Mouse (Mus musculus) thymus, postnatal 4 days (tissue): ENCODE measurements around the gene Rnf166.

Experiments
- DNase-seq: peaks from one replicate; pipeline ENCODE4 v3.0.0; 2021

Gene Rnf166

DNA sequence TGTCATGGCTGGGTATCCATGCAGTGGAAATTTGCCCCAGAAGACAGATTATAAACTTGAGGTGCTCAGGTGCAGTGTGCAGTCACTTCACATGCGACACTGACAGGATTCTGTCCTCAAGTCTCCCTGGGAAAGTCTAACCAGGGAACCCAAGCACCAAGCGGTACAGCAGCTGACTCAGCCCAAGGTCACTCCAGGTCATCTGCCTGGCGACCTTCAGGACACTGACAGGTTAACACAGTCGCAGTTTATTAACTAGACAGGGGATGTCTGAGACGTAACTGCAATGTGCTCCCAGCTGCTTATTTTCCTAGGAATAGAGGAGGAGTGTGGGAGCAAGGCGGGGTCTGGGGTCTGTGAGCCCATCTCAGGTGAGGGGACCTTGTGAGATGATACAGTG, 6.5 kb downstream of the Rnf166 start:
- DNase-seq, result no peak

DNA sequence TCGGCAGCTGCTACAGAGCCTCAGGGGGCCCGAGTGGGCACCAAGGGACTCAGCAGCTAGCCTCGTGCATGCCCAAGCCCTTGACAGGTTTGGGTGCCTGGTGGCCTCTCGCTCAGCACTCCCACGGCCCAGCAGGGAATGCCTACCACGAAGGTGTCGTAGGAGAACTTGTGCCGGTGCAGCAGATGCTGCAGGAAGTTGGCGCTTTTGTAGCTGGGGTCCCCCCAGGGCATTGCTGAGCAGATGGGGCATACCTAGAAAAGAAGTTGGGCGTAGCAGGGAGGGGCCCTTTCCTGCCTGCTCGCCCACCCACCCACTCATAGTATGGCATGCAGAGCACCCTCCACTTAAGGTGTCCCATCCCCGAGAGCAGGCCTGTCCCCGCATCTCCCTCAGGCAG, 8.0 kb downstream of the Rnf166 start:
- DNase-seq, result peak; percentile 76

DNA sequence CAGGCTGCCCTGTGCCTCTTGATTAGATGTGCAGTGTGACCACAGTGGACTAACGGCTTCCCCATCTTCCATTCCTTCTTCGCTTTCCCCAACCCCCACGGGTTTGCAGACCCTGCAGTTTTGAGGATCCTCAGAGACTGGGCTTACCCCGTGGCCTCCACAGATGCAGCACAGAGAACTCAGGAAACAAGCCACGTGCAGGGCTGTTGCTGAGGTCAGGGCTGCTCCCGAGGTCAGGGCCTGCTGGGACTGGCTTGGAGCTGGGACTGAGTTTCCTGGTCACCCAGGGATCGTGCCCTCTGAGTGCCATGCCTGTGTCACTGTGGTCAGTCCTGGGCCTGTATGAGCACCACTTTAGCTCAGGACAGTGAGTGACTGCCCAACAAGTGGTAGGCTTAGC, 10.9 kb downstream of the Rnf166 start:
- peak; percentile 38 for DNase-seq

- DNase-seq, result peak; percentile 68
Observed at GRCm38 (mm10) chr8:122463651-122464640, 11.9 kb downstream of the Rnf166 start.

DNA sequence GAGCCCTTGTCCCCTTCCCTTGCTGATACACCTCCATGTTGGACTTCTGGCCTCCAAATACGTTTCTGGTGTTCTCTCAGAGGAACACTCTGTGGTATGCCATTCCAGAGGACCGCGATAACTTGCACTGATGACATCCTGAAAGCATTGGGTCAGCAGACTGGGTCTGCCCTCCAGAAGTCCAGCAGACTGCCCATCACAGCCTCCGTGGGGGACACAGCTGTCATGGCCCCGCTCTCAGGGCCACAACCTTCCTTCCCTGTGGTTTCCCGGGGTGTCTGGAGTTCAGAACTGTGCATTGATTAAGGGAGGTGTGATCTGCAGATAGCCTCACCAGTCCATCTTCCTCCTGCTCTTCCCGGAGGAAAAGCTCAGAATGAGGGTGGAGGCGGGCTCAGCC, 13.4 kb downstream of the Rnf166 start:
- DNase-seq, result no peak

DNA sequence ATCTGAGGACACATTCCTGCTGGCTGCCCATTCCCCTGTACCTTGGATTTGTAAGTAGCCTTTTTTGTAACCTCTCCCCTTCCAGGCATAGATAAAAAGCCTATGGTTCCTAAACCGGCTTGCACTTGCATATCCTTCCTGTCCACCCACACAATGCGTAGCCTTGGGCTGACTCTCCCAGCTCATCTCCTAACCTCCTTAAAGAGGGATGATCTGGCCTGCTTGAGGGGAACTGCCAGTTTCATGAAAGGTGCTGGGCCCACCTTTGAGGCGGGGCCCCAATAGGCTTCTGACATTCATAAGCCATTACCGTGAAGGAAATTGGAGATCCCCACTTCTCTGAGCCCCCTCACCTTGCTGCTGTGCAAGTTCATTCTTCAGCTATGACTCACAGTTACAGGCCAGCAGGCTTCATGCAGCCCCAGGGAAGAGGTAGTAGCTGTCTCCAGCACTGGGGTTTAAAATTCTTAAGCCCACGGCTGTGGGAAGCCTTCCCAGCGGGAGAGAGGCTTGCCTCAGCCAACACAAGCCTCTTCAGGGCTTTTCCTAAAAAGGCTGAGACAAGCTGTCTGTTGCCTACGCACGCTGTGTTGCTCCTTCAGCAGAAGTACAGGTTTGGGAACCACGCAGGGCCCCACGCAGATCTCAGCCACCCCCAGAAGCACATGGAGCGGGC, 14.3 kb downstream of the Rnf166 start:
- peak; percentile 44 for DNase-seq

GRCm38 (mm10) chr8:122460524-122461472, 15.1 kb downstream of the Rnf166 start, which contains the start of gene Snai3:
Snai3 (minus strand) TSS chr8:122460733.
- DNase-seq, result peak; percentile 87

DNA sequence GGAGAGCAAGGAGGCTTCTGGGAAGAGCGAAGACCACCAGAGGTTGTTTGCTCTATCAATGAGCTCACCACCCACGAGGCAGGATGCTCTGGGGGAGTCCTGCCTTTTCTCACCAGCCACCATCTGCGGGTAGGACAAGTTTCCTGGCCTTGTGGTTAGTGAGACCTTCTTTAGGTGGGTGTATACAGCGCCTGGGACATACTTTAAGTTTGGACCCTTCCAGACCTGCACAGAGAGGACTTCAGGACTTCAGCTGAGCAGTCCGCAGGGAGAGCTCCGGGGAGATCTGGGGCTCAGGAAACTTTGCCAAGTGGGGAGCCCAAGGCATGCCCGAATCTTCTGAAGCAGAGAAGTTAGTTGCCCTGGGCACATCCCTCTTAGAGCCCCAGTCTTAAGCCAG, 15.9 kb downstream of the Rnf166 start:
- DNase-seq, result peak; percentile 60

GRCm38 (mm10) chr8:122459218-122459900, 16.5 kb downstream of the Rnf166 start:
- DNase-seq, result peak; percentile 92

GRCm38 (mm10) chr8:122457171-122457570, 18.7 kb downstream of the Rnf166 start:
- no peak for DNase-seq

DNA sequence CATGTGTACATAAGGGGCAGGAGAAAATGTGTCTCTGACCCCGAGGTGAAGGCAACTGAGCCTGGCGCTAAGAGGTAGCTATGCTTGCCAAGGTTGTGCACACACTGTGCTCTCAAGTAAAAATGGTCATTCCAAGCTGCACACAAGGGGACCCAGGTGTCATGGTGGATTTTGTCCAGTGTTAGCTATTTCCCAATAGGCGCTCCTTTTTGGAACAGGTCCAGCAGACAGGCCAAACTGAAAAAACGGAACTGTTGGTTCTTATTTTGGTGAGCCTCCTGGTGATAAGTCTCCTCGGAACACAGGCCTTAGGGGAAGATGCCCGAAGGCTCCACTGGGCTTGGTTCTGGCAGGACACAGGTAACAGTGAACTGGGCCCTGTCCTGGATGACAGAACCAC, 21.5 kb downstream of the Rnf166 start:
- DNase-seq, result no peak

DNA sequence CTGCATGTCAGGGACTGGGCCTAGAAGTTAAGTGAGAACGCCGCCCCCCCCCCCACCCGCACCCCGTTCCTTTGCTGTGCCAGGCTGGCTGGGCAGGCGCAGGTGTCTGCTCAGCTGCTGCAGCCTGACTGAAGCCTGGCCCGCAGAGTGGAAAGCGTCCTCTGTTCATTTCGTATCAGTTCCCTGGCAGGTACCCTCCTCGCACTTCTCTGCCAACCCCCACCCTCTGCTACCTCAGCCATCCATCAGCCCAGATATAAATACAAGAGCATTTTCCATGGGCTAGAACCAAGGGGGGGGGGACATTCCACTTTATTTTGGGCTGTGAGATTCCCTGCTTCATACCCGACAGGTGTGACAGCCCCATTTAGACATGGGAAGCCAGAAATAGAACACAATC, 23.7 kb downstream of the Rnf166 start:
- DNase-seq, result no peak

GRCm38 (mm10) chr8:122451161-122451703, 24.6 kb downstream of the Rnf166 start:
- no peak for DNase-seq

GRCm38 (mm10) chr8:122445203-122445602, 30.7 kb downstream of the Rnf166 start:
- DNase-seq, result no peak

DNA sequence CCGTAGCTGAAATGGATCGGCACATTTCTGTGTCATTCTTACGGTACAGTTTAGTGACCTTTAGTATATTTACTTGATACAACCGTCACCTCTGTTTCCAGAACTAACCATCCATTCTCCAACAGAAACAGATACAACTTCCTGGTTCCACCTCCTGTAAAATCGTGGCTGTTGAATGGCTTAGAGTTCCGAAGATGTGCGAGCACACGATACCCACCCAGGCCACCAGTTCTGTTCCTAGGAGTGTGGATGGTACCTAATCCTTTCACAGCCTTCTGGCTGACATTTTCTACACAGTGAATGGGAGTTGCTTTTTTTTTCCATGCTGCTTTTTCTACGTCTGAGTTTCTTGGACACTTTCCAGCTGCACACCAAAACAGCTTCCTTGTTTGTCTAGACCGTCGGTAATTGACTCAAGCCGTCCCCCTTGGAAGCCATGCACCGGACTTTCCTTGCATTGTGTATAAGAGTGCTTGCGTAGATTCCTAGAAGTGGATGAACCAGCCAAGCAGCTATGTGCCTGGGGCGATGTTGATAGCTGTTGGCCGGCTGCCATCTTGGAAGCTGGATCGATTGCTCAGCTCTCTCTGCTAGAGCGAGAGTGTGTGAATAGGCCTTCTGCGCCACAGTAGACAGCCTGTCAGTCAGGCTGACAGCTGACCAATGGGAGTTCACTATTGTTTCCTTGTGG, 31.7 kb downstream of the Rnf166 start:
- DNase-seq, result peak; percentile 59

DNA sequence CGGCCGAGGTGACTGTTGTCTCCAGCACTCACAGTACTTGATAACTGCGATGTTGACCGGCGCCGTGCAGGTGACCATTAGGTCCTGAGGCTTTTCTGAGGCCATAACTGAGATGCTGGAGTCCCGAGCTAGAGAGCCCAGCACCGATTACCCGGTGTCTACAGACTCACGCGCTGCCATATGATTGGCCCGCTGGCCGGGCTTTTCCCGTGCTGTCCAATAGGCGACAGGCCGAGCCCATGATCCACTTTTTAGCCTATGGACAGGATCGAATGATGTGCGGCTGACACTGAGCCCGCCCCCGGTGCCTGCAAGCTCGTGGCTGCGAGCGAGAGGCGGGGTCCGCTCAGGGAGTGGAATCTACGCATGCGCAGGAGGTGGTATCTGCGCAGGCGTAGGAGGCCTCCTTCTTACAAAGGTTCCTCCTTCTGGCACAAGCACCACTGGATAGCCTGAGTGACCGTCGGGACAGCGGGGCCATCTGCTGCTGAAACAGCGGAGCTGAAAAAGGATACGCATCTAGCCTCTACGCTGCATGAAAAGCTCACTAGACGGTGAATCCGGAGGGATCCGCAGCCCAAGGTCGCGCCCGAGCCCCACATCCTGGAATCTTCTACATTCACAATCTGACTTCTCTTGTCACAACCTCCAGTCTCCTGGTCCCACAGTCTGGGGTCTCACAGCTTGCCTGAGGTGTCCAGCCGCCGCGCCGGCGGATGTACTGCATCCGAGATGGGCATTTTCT, 32.4 kb downstream of the Rnf166 start, which contains the start of gene Mvd:
Mvd (minus strand) TSS at position 161 of the 745 bp plus-strand sequence.
- peak; percentile 98 for DNase-seq

DNA sequence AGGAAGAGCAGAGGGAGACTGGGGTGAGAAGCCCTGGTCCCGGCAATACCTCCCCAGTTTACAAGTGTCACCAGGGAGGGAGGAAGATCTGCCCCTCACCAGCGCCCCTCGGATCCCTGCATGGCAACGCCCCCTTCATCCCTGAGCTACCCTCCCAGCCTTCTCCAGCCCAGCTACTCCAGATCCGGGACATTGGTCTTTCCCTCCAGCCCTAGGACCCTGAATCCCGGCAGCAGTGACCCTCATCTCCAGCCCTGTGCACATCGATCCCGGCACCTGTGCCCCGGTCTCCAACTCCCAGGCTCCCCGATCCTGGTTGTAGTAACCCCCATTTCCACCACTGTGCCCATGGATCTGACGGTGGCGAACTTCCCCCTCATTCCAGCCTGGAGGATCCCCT, 33.1 kb downstream of the Rnf166 start:
- DNase-seq, result peak; percentile 30

GRCm38 (mm10) chr8:122442356-122442755, 33.5 kb downstream of the Rnf166 start:
- DNase-seq, result no peak

GRCm38 (mm10) chr8:122441326-122441725, 34.5 kb downstream of the Rnf166 start:
- no peak for DNase-seq

- no peak for DNase-seq
Observed at GRCm38 (mm10) chr8:122439336-122439735, 36.5 kb downstream of the Rnf166 start.
